Mouse (Mus musculus): ENCODE measurements around the gene Zfp451. TPM values are rescaled to one million over a fixed set of nuclear protein-coding genes. Genes with fewer than 3 reads are reported as not detected.

Zfp451 gene
- polyA plus RNA-seq, 1 experiment = 3.3 TPM

- Histone ChIP-seq H3K4me1 (ENCODE audit: control insufficient read depth, insufficient read depth, insufficient read length) (peaks cover 6% of the 10 kb centered on the region), H3K4me3 (ENCODE audit: extremely low read depth, insufficient read depth, insufficient read length) (no peak overlapping the region), H3K27me3 (ENCODE audit: control insufficient read depth, insufficient read depth, low read length) (no peaks in the 10 kb centered on the region), H3K36me3 (ENCODE audit: control insufficient read depth, insufficient read depth, low read length) (no peaks in the 10 kb centered on the region), H3K27ac (ENCODE audit: insufficient read depth, low read length) (no peak overlapping the region)
- DNase-seq (ENCODE audit: low read depth in 1 of 2, low spot score in 2 of 2) = no peak
- no peak for TF ChIP-seq CTCF (IDR thresholded peaks at IDR 0.05; ENCODE audit: extremely low read depth, insufficient read depth, insufficient read length, insufficient replicate concordance)
- no peak for TF ChIP-seq POLR2A (IDR thresholded peaks at IDR 0.05; ENCODE audit: low read depth, low read length)
- whole genome bisulfite sequencing = 34% methylated on average over 4 of the region's 4 CpGs
Observed at GRCm38 (mm10) chr1:33758488-33758887, 55.9 kb downstream of the Zfp451 start.

GRCm38 (mm10) chr1:33757491-33758041 is 56.8 kb downstream of the Zfp451 start, which contains the start of gene Bag2:
Gene Bag2 (minus strand): TSS chr1:33757795.
- under 1% methylated on average over 61 of the region's 61 CpGs for WGBS
- H3K27ac ChIP-seq (ENCODE audit: insufficient read depth, low read length) = no peak within 1 kb of the TSS
- no peaks in the 10 kb centered on the region for H3K27me3 ChIP-seq (ENCODE audit: control insufficient read depth, insufficient read depth, low read length)
- peaks cover 6% of the 10 kb centered on the region for H3K4me1 ChIP-seq (ENCODE audit: control insufficient read depth, insufficient read depth, insufficient read length)
- TF ChIP-seq POLR2A (IDR thresholded peaks at IDR 0.05; ENCODE audit: low read depth, low read length) = no peak
- no peak for TF ChIP-seq CTCF (IDR thresholded peaks at IDR 0.05; ENCODE audit: extremely low read depth, insufficient read depth, insufficient read length, insufficient replicate concordance)
- peak in 1 of 2 experiments; percentile 34 for DNase-seq (ENCODE audit: low read depth in 1 of 2, low spot score in 2 of 2)
- H3K4me3 ChIP-seq (ENCODE audit: extremely low read depth, insufficient read depth, insufficient read length) = peak within 1 kb of the TSS; percentile 85
- H3K36me3 ChIP-seq (ENCODE audit: control insufficient read depth, insufficient read depth, low read length) = no peaks in the 10 kb centered on the region

- no peak overlapping the region for H3K27ac ChIP-seq (ENCODE audit: insufficient read depth, low read length)
- DNase-seq (ENCODE audit: low read depth in 1 of 2, low spot score in 2 of 2) = no peak
- H3K4me3 ChIP-seq (ENCODE audit: extremely low read depth, insufficient read depth, insufficient read length) = peak overlapping the region; percentile 85
- H3K27me3 ChIP-seq (ENCODE audit: control insufficient read depth, insufficient read depth, low read length) = no peaks in the 10 kb centered on the region
- H3K4me1 ChIP-seq (ENCODE audit: control insufficient read depth, insufficient read depth, insufficient read length) = peaks cover 6% of the 10 kb centered on the region
- H3K36me3 ChIP-seq (ENCODE audit: control insufficient read depth, insufficient read depth, low read length) = no peaks in the 10 kb centered on the region
- 3% methylated on average over 14 of the region's 14 CpGs for WGBS
- TF ChIP-seq CTCF (IDR thresholded peaks at IDR 0.05; ENCODE audit: extremely low read depth, insufficient read depth, insufficient read length, insufficient replicate concordance) (no peak), POLR2A (IDR thresholded peaks at IDR 0.05; ENCODE audit: low read depth, low read length) (no peak)
Observed at GRCm38 (mm10) chr1:33757033-33757413, 57.4 kb downstream of the Zfp451 start.

- peaks cover 6% of the 10 kb centered on the region for H3K4me1 ChIP-seq (ENCODE audit: control insufficient read depth, insufficient read depth, insufficient read length)
- WGBS = 38% methylated on average over 18 of the region's 18 CpGs
- H3K36me3 ChIP-seq (ENCODE audit: control insufficient read depth, insufficient read depth, low read length) = no peaks in the 10 kb centered on the region
- no peak for TF ChIP-seq POLR2A (IDR thresholded peaks at IDR 0.05; ENCODE audit: low read depth, low read length)
- no peak for TF ChIP-seq CTCF (IDR thresholded peaks at IDR 0.05; ENCODE audit: extremely low read depth, insufficient read depth, insufficient read length, insufficient replicate concordance)
- H3K27me3 ChIP-seq (ENCODE audit: control insufficient read depth, insufficient read depth, low read length) = no peaks in the 10 kb centered on the region
- DNase-seq (ENCODE audit: low read depth in 1 of 2, low spot score in 2 of 2) = no peak
- H3K4me3 ChIP-seq (ENCODE audit: extremely low read depth, insufficient read depth, insufficient read length) = peak overlapping the region; percentile 85
- no peak overlapping the region for H3K27ac ChIP-seq (ENCODE audit: insufficient read depth, low read length)
Observed at GRCm38 (mm10) chr1:33756258-33757032, 58.0 kb downstream of the Zfp451 start.

GRCm38 (mm10) chr1:33755799-33756198 is 58.6 kb downstream of the Zfp451 start:
- 78% methylated on average over 7 of the region's 7 CpGs for WGBS
- H3K36me3 ChIP-seq (ENCODE audit: control insufficient read depth, insufficient read depth, low read length) = no peaks in the 10 kb centered on the region
- H3K27me3 ChIP-seq (ENCODE audit: control insufficient read depth, insufficient read depth, low read length) = no peaks in the 10 kb centered on the region
- no peak overlapping the region for H3K4me3 ChIP-seq (ENCODE audit: extremely low read depth, insufficient read depth, insufficient read length)
- peaks cover 6% of the 10 kb centered on the region for H3K4me1 ChIP-seq (ENCODE audit: control insufficient read depth, insufficient read depth, insufficient read length)
- DNase-seq (ENCODE audit: low read depth in 1 of 2, low spot score in 2 of 2) = no peak
- H3K27ac ChIP-seq (ENCODE audit: insufficient read depth, low read length) = no peak overlapping the region
- no peak for TF ChIP-seq POLR2A (IDR thresholded peaks at IDR 0.05; ENCODE audit: low read depth, low read length)
- no peak for TF ChIP-seq CTCF (IDR thresholded peaks at IDR 0.05; ENCODE audit: extremely low read depth, insufficient read depth, insufficient read length, insufficient replicate concordance)

GRCm38 (mm10) chr1:33754965-33755735 is 59.2 kb downstream of the Zfp451 start:
- no peak overlapping the region for H3K27ac ChIP-seq (ENCODE audit: insufficient read depth, low read length)
- no peak for DNase-seq (ENCODE audit: low read depth in 1 of 2, low spot score in 2 of 2)
- TF ChIP-seq POLR2A (IDR thresholded peaks at IDR 0.05; ENCODE audit: low read depth, low read length) (no peak), CTCF (IDR thresholded peaks at IDR 0.05; ENCODE audit: extremely low read depth, insufficient read depth, insufficient read length, insufficient replicate concordance) (no peak)
- WGBS = 89% methylated on average over 21 of the region's 21 CpGs
- no peaks in the 10 kb centered on the region for H3K27me3 ChIP-seq (ENCODE audit: control insufficient read depth, insufficient read depth, low read length)
- H3K36me3 ChIP-seq (ENCODE audit: control insufficient read depth, insufficient read depth, low read length) = no peaks in the 10 kb centered on the region
- H3K4me1 ChIP-seq (ENCODE audit: control insufficient read depth, insufficient read depth, insufficient read length) = peaks cover 6% of the 10 kb centered on the region
- H3K4me3 ChIP-seq (ENCODE audit: extremely low read depth, insufficient read depth, insufficient read length) = no peak overlapping the region
